Mouse (Mus musculus) hindbrain, embryonic 10.5 days (tissue): ENCODE data around the gene Umodl1. TPM values are rescaled to one million over a fixed set of nuclear protein-coding genes. Genes with fewer than 3 reads are reported as not detected.

Experiments used
- DNase-seq: peaks from one replicate; pipeline ENCODE4 v3.0.0-alpha.2; 2017; ENCODE audit warnings: low spot score
- H3K27ac ChIP-seq: fragments of 300-500 bp; sonication (generic); 2 replicates; pipeline ENCODE4 v1.5.1; 2016; ENCODE audit warnings: mild to moderate bottlenecking, moderate library complexity
- H3K27me3 ChIP-seq: fragments of 300-500 bp; sonication (generic); 2 replicates; pipeline ENCODE4 v1.6.1; 2016; ENCODE audit warnings: mild to moderate bottlenecking; ENCODE audit not compliant: poor library complexity, insufficient read depth, severe bottlenecking
- H3K36me3 ChIP-seq: fragments of 300-500 bp; sonication (generic); 2 replicates; pipeline ENCODE4 v1.6.1; 2016; ENCODE audit warnings: mild to moderate bottlenecking, moderate library complexity
- H3K4me1 ChIP-seq: fragments of 300-500 bp; sonication (generic); replicated peaks from 2 replicates; pipeline ENCODE4 v1.6.1; 2016; ENCODE audit warnings: mild to moderate bottlenecking
- H3K4me3 ChIP-seq: fragments of 300-500 bp; sonication (generic); 2 replicates; pipeline ENCODE4 v1.5.1; 2016; ENCODE audit warnings: mild to moderate bottlenecking, moderate library complexity
- H3K9me3 ChIP-seq: fragments of 300-500 bp; sonication (generic); 2 replicates; pipeline ENCODE4 v1.6.1; 2016; ENCODE audit warnings: mild to moderate bottlenecking, moderate library complexity
- WGBS: fragments of 180-500 bp; shearing (Covaris S2); methylation state at CpG from one replicate; pipeline ENCODE4 v1.1.7; 2016; 5-methylcytosine and 5-hydroxymethylcytosine counted together
- polyA plus RNA-seq: library from polyadenylated mRNA; unstranded; fragments of >200 nt; fragmentation: Nextera tagmentation; extraction: Ambion mirVana; gene quantifications from 2 replicates; pipeline ENCODE4 v1.2.1, GENCODE M21; 2016

The Umodl1 gene
- polyA plus RNA-seq, 1 experiment from 2014 or later: 0.08 TPM

DNA sequence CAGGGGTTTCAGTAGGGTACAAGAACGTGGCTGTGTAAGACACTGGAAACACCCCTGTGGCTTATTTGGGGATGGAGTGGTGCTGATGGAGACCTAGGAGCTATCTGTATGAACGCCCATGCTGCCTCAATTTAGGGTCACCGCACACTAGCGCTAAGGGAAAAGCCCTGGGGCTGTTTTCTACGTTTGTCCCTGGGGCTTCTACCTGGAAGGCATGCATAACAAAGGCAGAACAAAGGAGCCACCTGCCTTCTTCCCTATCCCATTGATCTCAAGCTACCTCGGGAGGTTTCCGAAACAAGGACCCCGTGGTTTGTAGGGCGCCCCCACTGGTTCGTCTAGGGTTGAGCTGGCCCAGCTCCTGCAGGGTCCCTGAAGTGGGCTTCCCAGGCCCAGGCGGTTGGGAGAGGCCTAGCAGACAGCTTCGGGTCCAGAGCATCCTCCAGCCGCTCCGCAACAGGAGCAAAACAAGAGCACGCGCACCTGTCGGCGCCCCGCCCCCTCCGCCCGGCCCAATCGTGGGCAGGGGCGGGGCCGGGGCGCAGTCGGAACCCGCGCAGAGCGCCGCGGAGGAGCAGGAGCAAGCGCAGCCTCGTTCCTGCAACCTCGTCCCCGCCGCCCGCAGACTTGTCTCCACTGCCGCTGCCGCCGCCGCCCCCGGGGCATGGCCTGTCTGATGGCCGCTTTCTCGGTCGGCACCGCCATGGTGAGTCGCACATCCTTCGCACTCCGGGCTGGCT, 102.9 kb downstream of the Umodl1 start, which contains the start of gene Abcg1:
Abcg1 (plus strand) TSS at position 525 of the 740 bp plus-strand sequence.
- Histone ChIP-seq H3K4me3 (peak within 1 kb of the TSS; percentile 65), H3K9me3 (peaks cover 14% of the 10 kb centered on the region), H3K27me3 (peaks cover 50% of the 10 kb centered on the region), H3K27ac (peak within 1 kb of the TSS; percentile 81), H3K36me3 (no peaks in the 10 kb centered on the region), H3K4me1 (peaks cover 48% of the 10 kb centered on the region)
- 2% methylated on average over 48 of the region's 49 CpGs for WGBS
- peak; percentile 64 for DNase-seq

DNA sequence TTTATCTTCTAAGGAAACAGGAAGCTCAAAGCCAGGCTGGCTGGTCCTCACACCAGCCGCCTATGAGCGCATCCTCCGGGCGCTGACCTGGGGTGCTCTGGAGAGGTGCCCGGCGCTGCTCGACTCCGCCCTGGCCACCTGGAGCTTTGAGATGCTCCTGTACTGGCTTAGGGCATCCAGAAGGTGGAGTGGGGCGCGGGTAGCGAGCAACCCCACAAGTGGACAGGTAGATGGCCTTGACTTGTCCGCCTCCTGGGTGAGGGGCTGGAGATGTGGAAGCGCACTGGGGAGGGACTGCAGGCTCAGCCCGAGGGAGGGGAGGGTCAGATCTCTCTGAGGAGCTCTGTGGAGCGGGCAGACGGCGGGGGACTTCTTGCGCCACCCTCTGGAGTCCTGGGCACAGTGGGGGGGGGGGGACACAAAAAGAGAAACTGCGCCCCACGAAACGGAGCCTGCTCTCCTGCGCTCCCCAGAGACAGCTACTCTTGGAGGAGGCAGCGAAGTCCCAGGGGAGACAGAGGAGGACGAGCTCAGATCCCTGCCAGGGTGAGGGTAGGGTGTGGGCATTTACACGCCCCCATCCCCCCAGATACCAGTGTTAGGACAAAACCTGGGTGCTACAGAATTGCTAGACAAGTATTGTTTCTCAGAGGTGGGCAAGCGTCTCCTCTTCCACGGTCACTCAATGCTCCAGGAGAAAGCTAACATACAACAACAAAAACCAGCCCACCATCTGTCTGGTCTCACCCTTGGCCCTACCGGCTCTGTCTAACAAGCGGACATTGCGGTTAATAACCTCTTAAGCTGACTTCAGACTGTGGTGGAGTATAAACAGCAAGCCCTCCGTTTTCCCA, 103.7 kb downstream of the Umodl1 start:
- Histone ChIP-seq H3K4me3 (peak overlapping the region; percentile 65), H3K27me3 (peaks cover 50% of the 10 kb centered on the region), H3K27ac (peak overlapping the region; percentile 81), H3K36me3 (no peaks in the 10 kb centered on the region), H3K9me3 (peaks cover 11% of the 10 kb centered on the region), H3K4me1 (peaks cover 48% of the 10 kb centered on the region)
- WGBS: 1% methylated on average over 30 of the region's 31 CpGs
- DNase-seq: no peak

DNA sequence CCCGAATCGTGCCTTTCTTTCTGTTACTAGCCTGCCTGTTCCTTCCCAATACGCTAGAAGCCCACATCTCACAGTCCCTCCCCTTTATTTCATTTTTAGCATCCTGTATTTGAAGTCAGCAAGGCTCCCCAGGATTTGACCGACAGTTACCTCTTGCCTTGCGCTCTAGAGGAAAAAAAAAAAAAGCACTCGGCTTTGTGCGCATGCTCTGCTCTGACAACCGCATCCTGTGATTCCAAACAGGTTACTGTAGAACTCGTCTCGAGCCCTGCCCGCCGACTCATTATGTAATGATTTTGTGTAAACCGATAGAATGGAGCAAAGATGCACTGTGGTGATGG, 104.3 kb downstream of the Umodl1 start:
- peaks cover 5% of the 10 kb centered on the region for H3K9me3 ChIP-seq
- H3K36me3 ChIP-seq: no peaks in the 10 kb centered on the region
- H3K4me3 ChIP-seq: peak overlapping the region; percentile 65
- peak overlapping the region; percentile 81 for H3K27ac ChIP-seq
- DNase-seq: peak; percentile 46
- H3K4me1 ChIP-seq: peaks cover 48% of the 10 kb centered on the region
- H3K27me3 ChIP-seq: peaks cover 50% of the 10 kb centered on the region
- WGBS: 5% methylated on average over 13 of the region's 13 CpGs

DNA sequence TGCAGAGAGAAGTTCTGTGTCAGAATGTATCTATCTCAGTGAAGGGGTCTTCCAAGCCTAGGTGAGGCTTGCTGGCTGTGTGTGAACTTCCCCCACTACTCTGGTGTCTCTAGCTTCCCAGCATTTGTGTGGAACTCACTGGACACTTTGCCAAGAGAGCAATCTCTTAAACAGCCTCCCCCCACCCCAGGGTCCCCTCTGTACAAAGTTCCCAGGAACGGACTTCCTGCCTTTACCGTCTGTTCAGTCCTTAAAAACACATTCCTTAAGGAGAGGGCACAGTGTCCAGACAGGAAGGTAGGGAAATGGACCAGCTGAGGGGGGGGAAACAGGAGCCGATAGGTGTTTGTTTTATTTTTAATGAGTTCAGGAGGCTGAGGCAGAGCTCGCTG, 105.8 kb downstream of the Umodl1 start:
- peaks cover 50% of the 10 kb centered on the region for H3K27me3 ChIP-seq
- 68% methylated on average over 4 of the region's 4 CpGs for WGBS

More for the DNA sequence above, 105.8 kb downstream of the Umodl1 start:
- Histone ChIP-seq H3K4me1 (peaks cover 48% of the 10 kb centered on the region), H3K9me3 (no peaks in the 10 kb centered on the region), H3K4me3 (no peak overlapping the region), H3K27ac (0 out of 2 replicates have a peak overlapping the region, but pooled peaks have one; percentile 23), H3K36me3 (no peaks in the 10 kb centered on the region)
- no peak for DNase-seq

Other genes starting within 250 kb of the Umodl1 start
- 0.05 and 0.09 TPM in 2 replicates for gene Glp1r, start 52.8 kb upstream of the Umodl1 start, polyA plus RNA-seq
- gene Abcg1, start 103.0 kb downstream of the Umodl1 start, polyA plus RNA-seq: 6.9 and 9.7 TPM in 2 replicates
- 1.1 TPM in 1 of 2 replicates, not detected in the other for gene Tff3, start 175.0 kb downstream of the Umodl1 start, polyA plus RNA-seq
- gene Tff2, start 189.6 kb downstream of the Umodl1 start, polyA plus RNA-seq: not detected in 2 replicates
- not detected in 2 replicates for gene Tff1, start 210.6 kb downstream of the Umodl1 start, polyA plus RNA-seq
- gene Tmprss3, start 244.3 kb downstream of the Umodl1 start, polyA plus RNA-seq: 0.06 TPM in 1 of 2 replicates, not detected in the other